Mouse (Mus musculus) neural tube, embryonic 11.5 days (tissue): ENCODE results near the gene Klrg1. TPM values are rescaled to one million over a fixed set of nuclear protein-coding genes. Genes with fewer than 3 reads are reported as not detected.

Experiments used
- ATAC-seq: fragments of 200-750 bp; cut with Nextera tagmentation; 2 replicates; pipeline ENCODE4 v1.8.0; 2017; ENCODE audit warnings: moderate number of reproducible peaks, mild to moderate bottlenecking, moderate TSS enrichment, moderate library complexity; ENCODE audit not compliant: insufficient read depth, low FRiP score, low TSS enrichment
- DNase-seq: peaks from one replicate; pipeline ENCODE4 v3.0.0-alpha.2; 2015; ENCODE audit warnings: low spot score
- H3K27ac ChIP-seq: fragments of 300-500 bp; sonication (generic); 2 replicates; pipeline ENCODE4 v1.5.1; 2014; ENCODE audit warnings: low read depth, mild to moderate bottlenecking, low read length
- H3K27me3 ChIP-seq: fragments of 300-500 bp; sonication (generic); 2 replicates; pipeline ENCODE4 v1.6.1; 2014; ENCODE audit warnings: mild to moderate bottlenecking, low read length, mixed read lengths; ENCODE audit not compliant: control insufficient read depth, insufficient read depth
- H3K36me3 ChIP-seq: fragments of 300-500 bp; sonication (generic); 2 replicates; pipeline ENCODE4 v1.6.1; 2014; ENCODE audit warnings: mild to moderate bottlenecking, low read length, moderate library complexity, mixed read lengths; ENCODE audit not compliant: control insufficient read depth, insufficient read depth
- H3K4me1 ChIP-seq: fragments of 300-500 bp; sonication (generic); 2 replicates; pipeline ENCODE4 v1.6.1; 2014; ENCODE audit warnings: low read length, mixed read lengths; ENCODE audit not compliant: control insufficient read depth, insufficient read depth
- H3K4me2 ChIP-seq: fragments of 300-500 bp; sonication (generic); 2 replicates; pipeline ENCODE4 v1.6.1; 2014; ENCODE audit warnings: low read depth, mild to moderate bottlenecking, moderate library complexity
- H3K4me3 ChIP-seq: fragments of 300-500 bp; sonication (generic); 2 replicates; pipeline ENCODE4 v1.5.1; 2014; ENCODE audit warnings: low read depth, low read length
- H3K9ac ChIP-seq: fragments of 300-500 bp; sonication (generic); 2 replicates; pipeline ENCODE4 v1.6.1; 2014; ENCODE audit warnings: mild to moderate bottlenecking, low read length
- H3K9me3 ChIP-seq: fragments of 300-500 bp; sonication (generic); 2 replicates; pipeline ENCODE4 v1.6.1; 2016; ENCODE audit warnings: low read length; ENCODE audit not compliant: control insufficient read depth
- WGBS: fragments of 180-500 bp; shearing (Covaris S2); extraction: QIAGEN DNeasy Blood & Tissue Kit; methylation state at CpG from one replicate; pipeline ENCODE4 v1.1.7; 2014; 5-methylcytosine and 5-hydroxymethylcytosine counted together
- polyA plus RNA-seq: library from polyadenylated mRNA; unstranded; fragments of >200 nt; fragmentation: Nextera tagmentation; extraction: Ambion mirVana; gene quantifications from 2 replicates; pipeline ENCODE4 v1.2.1, GENCODE M21; 2014

Klrg1 gene
- polyA plus RNA-seq, 1 experiment from 2014 or later, result not detected

DNA sequence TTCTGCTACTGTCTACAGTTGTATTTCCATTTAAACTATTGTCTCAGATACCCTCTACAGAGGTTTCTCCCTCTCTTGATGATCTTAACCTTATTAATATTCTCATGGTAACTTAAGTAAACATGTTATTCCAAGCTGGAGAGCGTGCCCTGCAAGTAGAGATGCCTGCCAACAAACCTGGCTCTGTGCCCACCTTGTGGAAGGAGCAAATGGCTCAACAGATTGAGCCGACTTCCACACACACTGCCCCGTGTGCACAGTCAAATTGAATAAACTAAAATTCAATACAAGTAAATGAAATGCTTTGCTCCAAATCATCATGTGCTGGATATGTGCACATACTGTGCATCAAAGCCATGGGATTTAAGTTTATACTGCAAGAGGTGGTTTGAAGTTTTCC is 14.1 kb downstream of the Klrg1 start:
- WGBS, result 84% methylated on average over 3 of the region's 3 CpGs
- Histone ChIP-seq H3K4me3 (no peak overlapping the region), H3K9ac (no peak overlapping the region), H3K9me3 (no peaks in the 10 kb centered on the region), H3K36me3 (no peaks in the 10 kb centered on the region), H3K4me2 (no peak overlapping the region), H3K27ac (no peak overlapping the region), H3K4me1 (no peaks in the 10 kb centered on the region), H3K27me3 (no peaks in the 10 kb centered on the region)
- ATAC-seq (no peak), DNase-seq (no peak)

DNA sequence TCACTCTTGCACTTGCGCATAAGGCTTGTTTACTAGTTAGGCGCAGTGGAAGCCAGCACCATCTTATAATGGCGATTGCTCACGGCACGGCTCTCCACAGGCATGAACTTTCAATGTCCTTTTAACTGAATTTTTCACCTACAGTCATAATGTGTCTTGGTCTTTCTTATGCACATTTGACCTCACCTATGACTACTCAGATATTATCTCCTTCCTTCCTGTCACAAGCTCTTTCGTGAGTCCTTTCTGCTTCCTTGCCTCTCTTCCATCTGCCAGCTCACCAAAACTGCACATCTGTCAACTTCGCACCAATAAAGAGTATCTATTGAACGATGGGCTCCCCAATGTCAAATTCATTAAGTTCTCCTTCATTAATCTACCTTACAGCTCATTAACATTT is 20.1 kb downstream of the Klrg1 start:
- Histone ChIP-seq H3K27ac (no peak overlapping the region), H3K4me2 (no peak overlapping the region), H3K36me3 (no peaks in the 10 kb centered on the region), H3K27me3 (no peaks in the 10 kb centered on the region), H3K9me3 (no peaks in the 10 kb centered on the region), H3K4me3 (no peak overlapping the region), H3K9ac (no peak overlapping the region), H3K4me1 (no peaks in the 10 kb centered on the region)
- ATAC-seq (no peak), DNase-seq (no peak)
- 94% methylated on average over 8 of the region's 8 CpGs for WGBS

DNA sequence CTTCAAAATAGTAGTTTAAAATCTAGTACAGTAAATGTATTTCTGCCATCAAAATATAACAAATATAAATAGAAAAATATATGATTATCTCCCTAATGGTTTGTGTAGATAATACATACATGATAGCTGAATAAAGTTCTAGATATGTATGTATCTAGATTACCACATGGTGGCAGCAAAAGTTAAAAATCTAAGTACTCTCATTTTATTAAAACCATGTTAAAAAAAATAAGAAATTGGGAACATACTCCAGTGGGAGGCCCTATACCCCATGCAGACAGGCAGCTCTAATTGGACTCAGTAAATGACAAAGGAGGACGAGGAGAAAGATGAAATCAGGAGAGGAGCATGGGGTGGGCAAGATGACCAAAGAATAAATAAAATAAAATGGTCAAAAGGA is 30.5 kb downstream of the Klrg1 start:
- Histone ChIP-seq H3K27me3 (no peaks in the 10 kb centered on the region), H3K27ac (no peak overlapping the region), H3K36me3 (no peaks in the 10 kb centered on the region), H3K4me3 (no peak overlapping the region), H3K4me1 (no peaks in the 10 kb centered on the region), H3K9me3 (no peaks in the 10 kb centered on the region), H3K9ac (no peak overlapping the region), H3K4me2 (no peak overlapping the region)
- ATAC-seq, result no peak
- WGBS, result 71% methylated on average over 1 of the region's 1 CpGs
- no peak for DNase-seq

DNA sequence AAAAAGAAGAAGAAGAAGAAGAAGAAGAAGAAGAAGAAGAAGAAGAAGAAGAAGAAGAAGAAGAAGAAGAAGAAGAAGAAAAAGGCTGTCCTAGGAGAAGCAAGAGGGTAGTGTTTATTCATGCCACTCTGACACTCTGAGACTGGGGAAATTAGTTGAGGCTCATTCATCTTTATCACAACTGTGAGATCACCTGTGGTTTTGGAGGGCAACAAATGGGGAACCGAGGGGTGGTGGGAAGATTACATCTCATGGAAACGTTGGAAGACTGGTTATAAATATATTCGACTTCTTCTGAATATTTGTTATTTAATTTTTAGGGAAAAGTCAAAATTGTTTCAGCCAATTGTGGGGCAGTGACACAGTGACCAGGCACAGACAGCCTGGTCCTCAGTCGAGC is 32.6 kb downstream of the Klrg1 start:
- no peaks in the 10 kb centered on the region for H3K4me1 ChIP-seq
- DNase-seq, result no peak
- H3K27me3 ChIP-seq, result no peaks in the 10 kb centered on the region
- H3K36me3 ChIP-seq, result no peaks in the 10 kb centered on the region
- no peaks in the 10 kb centered on the region for H3K9me3 ChIP-seq
- no peak for ATAC-seq
- H3K9ac ChIP-seq, result no peak overlapping the region
- H3K4me2 ChIP-seq, result no peak overlapping the region
- H3K4me3 ChIP-seq, result no peak overlapping the region
- no peak overlapping the region for H3K27ac ChIP-seq
- WGBS, result 80% methylated on average over 4 of the region's 4 CpGs

Other genes with a start within 250 kb of the Klrg1 start
- 81.8 and 89.8 TPM in 2 replicates for gene M6pr, start 25.8 kb upstream of the Klrg1 start, polyA plus RNA-seq
- 36.2 and 42.7 TPM in 2 replicates for gene Phc1, start 57.7 kb upstream of the Klrg1 start, polyA plus RNA-seq
- gene Rimklb, start 215.9 kb upstream of the Klrg1 start, polyA plus RNA-seq, result 68.3 and 75.3 TPM in 2 replicates
- 0.42 and 0.84 TPM in 2 replicates for gene Mfap5, start 223.0 kb upstream of the Klrg1 start, polyA plus RNA-seq